Mouse (Mus musculus) gastrocnemius, postnatal 14 days (tissue): ENCODE measurements at regions not wholly inside any gene's neighbourhood (a gene's known extent, or its start where the extent isn't known, plus 50 kb on each side); places are given as distances from the start of the nearest gene placed in this dataset.

Experiments
- DNase-seq: peaks from one replicate; pipeline ENCODE4 v3.0.0; 2021; ENCODE audit warnings: mixed read lengths
- intact Hi-C: fragments of 180-260 bp; cut with DNase I; formaldehyde crosslinking; loops from one replicate; pipeline ENCODE4 v1.15.1; 2025; ENCODE audit warnings: low total_unique reads

DNA sequence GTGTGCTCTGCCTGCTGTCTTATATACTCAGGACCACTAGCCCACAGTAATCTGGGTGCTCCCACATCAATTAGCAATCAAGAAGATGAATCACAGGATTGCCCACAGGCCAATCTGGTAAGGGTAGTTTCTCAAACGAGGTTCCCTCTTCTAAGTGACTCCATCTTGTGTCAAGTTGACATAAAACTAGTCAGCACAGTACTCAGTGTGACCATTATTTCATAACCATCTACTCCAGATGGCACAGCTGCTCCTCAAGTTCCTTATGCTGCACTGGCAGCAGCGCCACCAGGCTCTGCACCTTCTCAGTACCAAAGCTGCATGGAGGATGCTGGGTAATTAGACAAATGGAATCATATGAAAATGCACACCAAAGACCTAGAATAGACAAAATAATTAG is 175.6 kb upstream of the B3galt2 start:
- no peak for DNase-seq
- intact Hi-C loops, result no loop called here

DNA sequence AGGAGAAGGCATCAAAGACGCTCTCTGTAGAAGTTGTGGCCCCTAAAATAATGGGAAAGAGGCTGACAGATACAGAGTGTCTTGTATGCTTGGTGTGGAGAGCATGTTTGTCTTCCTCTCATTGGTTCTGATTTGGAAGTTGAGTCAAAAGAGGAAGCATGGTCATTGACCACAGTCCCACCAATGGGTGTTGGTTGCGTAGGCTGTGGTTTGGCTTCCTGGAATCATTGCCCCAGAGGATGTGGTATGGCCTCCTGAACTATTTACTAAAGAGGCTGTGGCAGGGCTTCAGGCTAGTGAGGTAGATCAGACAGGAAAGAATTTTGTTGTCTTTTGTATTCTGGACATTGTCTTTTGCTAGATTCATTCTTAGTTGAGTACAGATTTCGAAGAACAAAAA is 174.4 kb upstream of the B3galt2 start:
- DNase-seq, result no peak
- intact Hi-C loops, result no loop called here

DNA sequence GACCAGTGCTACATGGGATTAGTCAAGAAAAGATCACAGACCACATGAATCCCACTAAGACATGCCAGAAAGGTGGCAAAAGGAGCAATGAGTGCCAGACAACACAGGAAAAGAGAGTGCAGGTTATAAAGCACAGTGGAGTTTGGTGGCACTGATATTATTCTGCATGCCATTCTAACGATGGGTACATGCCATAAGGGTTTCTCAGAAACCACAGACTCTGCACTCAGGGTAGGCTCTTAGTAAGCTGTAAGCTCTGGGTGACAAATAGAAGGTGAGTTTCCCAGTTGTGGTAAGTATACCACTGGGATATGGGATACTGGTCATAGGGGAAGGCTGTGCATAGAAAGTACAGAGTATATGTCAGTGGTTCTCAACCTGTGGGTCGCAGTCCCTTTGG is 165.1 kb upstream of the B3galt2 start:
- DNase-seq, result no peak
- intact Hi-C loops, result no loop called here

DNA sequence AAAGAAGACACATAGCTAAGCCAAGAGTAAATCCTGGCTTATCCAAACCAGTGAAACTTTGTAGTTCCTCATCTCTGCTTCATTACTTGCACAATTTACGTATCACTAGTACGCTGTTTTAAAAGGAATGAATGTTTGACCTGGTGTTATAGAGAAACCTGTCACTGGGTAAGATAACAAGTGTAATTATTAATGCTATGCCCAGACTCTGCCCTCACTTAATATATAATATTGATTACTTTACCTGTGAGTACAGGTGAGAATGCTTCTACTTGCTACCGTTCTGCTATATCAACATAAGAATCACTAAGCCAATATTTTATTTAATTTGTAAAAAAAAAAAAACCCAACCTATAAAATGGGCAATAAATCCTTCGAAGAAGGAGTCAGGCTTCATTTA is 157.1 kb upstream of the B3galt2 start:
- intact Hi-C loops, result no loop called here
- DNase-seq, result no peak

DNA sequence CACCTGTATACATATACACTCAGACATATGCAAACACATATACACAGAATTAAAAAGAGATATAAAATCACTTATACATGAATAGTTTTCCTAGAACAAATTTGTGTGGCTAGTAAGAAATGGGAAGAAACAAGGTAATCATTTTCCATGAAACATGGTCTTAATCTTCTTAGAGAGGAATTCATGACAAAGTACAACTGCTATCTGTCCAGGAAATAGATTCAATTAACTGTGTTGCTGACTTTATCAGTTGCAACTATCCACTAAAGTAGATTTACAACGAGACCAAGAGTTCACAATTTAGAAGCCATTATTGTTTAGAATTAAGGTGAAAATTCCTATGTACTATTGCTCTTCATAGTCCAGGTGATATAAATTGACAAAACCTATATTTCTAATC is 155.5 kb upstream of the B3galt2 start:
- DNase-seq, result no peak
- intact Hi-C loops, result no loop called here

DNA sequence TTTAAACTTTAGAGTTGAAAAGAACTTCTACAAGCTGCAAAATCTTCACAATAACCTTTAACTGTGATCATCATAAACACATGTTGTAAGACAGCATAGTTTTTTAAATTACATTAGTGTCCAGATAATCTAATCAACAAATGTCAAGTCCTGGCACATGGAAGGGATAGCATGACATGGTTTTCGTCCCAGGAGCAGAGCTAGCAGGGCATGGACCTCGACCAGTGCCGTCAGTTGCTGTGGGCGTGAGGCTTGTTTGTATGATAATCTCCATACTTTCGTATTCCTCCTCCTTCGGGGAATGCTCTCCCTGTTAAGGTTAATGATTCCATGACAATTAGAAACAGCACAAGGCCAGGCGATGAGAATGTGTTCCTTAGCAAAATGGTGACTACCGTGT is 143.4 kb upstream of the B3galt2 start:
- intact Hi-C loops, result no loop called here
- no peak for DNase-seq

DNA sequence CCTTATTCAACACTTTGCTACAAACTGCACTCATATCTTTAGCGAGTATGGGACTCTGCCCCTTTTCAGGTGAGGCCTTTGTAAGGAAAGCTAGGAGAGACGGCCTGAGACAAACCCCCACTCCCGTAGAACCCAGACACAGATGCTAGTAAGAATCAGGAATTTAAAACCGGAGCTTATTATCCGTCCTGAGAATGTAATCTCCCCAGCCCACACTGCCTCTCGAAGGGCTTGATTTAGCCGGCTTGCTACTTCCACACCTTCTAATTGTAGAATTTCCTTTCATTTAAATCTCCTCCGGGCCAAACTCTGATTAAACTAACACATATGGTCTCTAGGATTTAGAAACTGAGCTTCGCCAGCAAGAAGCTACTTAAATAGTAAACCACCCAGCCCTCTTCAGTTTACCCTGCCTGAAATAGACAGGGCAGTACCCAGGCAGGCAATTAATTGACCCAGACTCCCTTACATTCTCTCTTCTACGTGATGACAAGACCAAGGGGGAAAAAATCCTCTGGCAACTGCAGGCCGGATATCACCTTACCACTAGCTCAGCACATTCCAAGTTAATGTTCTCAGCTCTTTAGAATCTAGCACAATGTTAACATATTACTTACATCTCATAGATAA is 136.9 kb upstream of the B3galt2 start:
- intact Hi-C loops, result no loop called here
- no peak for DNase-seq

DNA sequence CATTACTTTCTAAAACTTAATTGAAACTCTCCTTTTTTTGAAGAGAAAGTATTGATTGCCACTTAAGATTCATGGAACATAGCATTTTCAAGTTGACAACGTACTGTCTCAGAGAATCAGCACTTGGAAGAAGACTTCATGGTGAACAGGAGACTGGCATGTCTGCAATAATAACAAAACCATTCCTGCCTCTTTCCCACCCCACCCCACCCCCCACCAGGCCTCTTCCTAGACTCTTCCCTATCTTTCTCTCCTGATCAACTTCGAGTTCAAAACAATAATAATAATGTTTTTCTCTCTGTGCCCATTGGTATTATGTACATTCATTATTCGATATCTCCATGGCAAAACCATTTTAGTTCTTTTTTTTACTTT is 136.4 kb upstream of the B3galt2 start:
- intact Hi-C loops, result no loop called here
- DNase-seq, result no peak

DNA sequence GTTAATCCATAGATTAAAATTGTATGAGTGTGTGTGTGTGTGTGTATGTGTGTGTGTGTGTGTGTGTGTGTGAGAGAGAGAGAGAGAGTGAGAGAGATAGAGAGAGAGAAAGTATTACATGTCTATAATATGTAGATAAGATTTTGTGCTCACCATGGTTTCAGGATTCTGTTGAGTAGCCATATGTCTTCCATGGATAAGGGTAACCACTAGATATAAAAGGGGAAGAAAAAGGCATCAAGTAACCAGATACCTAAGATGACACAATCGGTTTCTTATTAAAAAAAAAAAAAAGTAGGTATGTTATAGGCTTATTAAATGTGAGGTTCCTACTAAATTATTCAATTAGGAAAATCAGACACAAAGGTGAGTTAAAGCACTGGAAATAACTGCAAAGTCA is 135.1 kb upstream of the B3galt2 start:
- no peak for DNase-seq
- intact Hi-C loops, result no loop called here

DNA sequence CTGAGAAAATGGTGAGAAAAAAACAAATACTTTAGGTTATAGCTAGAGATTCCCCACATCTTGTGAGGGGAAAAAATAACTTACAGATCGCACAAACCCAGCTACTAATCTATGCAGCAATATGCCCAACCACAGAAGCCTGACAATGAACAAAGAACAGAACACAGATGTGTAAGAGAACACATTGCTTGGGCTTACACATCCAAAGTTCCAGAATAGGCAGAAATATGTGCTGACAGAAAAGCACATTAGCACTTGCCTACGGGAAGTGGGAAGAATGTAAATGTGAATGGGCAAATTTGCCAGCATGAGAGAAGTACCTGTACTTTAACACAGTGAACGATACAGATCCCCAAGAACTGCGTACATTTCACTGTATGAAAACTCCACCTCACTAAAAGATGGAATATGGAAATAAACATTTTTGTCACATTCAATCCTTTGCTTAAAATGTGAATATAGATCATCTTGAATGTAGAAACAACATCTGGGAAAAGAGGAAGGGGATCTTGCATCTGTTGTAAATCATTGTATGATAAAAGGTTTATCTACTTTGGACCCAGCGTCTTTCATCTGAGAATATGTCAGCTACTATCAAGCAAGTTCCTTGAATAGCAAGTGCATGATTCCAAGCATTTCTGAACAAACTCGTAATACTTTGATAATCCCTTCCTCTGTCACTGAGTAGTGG is 116.5 kb upstream of the B3galt2 start:
- DNase-seq, result no peak
- intact Hi-C loops, result no loop called here

DNA sequence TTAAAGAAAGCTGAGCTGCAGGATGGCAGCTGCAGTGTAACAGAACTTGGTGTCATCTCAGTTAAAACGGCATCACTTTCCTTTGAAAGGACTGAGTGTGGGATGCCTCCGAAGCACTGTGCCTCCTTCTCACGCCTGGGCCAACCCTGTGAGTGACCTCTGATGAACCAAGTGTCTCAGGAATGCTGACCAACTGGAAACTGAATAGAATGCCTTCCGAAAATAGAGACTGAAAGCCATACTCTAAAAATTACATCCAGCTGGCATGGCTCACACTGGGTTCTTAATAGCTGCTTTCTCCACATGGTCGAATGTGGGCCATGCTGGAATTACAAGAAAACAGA is 116.0 kb upstream of the B3galt2 start:
- peak; percentile 50 for DNase-seq
- intact Hi-C loops, result no loop called here

DNA sequence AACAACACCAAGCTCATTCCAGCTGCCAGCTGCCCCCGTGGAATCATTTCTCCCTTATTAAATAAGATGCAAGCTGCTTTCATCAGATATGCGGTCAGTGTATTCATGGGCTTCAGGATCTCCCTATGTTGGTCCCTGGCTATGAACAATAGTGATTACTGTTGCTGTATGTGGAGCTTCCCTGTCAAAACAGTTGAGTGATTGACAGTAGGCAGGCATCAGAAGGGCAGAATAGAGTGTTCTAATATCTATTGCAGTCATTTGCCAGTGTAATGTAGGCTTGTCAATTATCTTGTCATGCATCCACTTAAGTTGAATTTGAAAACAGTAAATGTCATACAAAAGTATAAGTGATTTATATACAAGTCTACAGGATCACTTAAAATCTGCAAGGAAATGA is 100.2 kb upstream of the B3galt2 start:
- intact Hi-C loops, result no loop called here
- DNase-seq, result no peak

DNA sequence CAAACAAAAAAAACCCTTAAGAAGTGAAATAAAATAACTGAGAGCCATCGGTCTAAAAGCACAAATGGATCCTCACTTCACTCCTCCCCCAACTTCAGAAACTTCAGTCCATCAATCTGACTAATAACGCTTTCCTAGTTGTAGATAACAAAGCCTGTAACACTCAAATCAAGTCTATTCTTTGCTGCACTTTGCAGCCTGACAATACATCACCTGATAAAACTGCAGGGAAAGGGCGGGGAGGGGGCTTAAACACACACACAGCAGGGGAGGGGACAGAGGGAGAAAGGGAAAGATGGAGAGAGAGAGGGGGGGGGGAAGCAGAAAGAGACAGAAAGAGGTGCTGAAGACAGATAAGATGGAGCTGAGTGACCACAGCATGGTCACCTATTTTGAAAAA is 99.8 kb upstream of the B3galt2 start:
- intact Hi-C loops, result no loop called here

More for the DNA sequence above, 99.8 kb upstream of the B3galt2 start:
- DNase-seq, result no peak
